Mouse (Mus musculus): ENCODE measurements around the gene Trp53tg5. TPM values are rescaled to one million over a fixed set of nuclear protein-coding genes. Genes with fewer than 3 reads are reported as not detected.

The Trp53tg5 gene
- polyA plus RNA-seq, 1 experiment from 2014 or later = not detected

DNA sequence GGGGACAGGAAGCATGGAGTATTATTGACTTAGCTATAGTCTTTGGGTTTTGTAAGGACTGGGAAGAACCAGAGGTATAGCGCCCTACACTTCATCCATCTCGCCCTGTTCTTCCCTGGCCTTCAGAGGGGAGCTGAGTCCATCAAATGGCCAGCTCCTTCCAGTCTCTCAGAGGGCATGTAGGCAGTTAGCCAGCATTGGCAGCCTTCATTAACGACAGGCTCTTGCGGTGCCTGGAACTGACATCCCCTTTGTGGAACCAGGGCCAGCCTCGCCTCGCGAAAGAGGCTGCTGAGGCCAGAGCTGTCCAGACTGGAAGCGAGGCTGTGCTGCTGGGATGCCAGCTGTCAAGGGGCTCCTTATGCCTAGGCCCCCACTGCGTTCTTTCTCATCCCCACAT, 14.3 kb upstream of the Trp53tg5 start:
- Histone ChIP-seq H3K36me3 (no peaks in the 10 kb centered on the region), H3K4me2 (replicated peaks) (peak overlapping the region; percentile 100; the same call in 1 of the 2 replicates)
- no peak for ATAC-seq

DNA sequence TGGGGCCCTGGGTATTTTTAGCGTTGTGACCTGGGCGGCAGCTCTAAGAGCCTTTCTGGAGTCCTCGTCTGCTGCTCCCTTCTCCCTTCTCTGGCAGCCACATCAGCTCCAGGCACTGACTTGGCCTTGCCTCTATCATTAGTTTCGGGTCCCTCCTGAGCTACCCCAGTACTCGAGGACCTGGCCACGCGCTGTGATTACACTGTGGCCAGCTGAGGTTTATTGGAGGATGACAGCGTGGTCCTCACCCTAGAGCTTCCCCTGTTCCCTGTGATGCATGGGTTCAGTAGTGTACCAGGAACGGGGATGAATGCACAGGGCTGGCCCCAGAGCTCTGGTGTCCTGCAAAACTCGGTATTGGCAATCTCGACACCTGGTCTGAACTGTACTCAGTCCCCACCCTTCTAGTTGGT, 13.6 kb upstream of the Trp53tg5 start:
- Histone ChIP-seq H3K4me2 (replicated peaks) (peak overlapping the region; percentile 100), H3K4me3 (replicated peaks) (peak overlapping the region; percentile 90), H3K36me3 (no peaks in the 10 kb centered on the region), H3K9me3 (no peaks in the 10 kb centered on the region), H3K4me1 (replicated peaks) (peaks cover 15% of the 10 kb centered on the region), H3K9ac (peak overlapping the region; percentile 72), H3K27me3 (replicated peaks) (peaks cover 5% of the 10 kb centered on the region), H3K27ac (no peak overlapping the region)
- WGBS = 6% methylated on average over 11 of the region's 11 CpGs
- ATAC-seq = peak; percentile 32; the same call in 1 of the 2 replicates

More for the DNA sequence above, 14.3 kb upstream of the Trp53tg5 start:
- 78% methylated on average over 9 of the region's 9 CpGs for WGBS
- Histone ChIP-seq H3K9me3 (no peaks in the 10 kb centered on the region), H3K27me3 (replicated peaks) (peaks cover 5% of the 10 kb centered on the region), H3K4me1 (replicated peaks) (peaks cover 15% of the 10 kb centered on the region), H3K4me3 (replicated peaks) (no peak overlapping the region), H3K27ac (no peak overlapping the region), H3K9ac (no peak overlapping the region)

DNA sequence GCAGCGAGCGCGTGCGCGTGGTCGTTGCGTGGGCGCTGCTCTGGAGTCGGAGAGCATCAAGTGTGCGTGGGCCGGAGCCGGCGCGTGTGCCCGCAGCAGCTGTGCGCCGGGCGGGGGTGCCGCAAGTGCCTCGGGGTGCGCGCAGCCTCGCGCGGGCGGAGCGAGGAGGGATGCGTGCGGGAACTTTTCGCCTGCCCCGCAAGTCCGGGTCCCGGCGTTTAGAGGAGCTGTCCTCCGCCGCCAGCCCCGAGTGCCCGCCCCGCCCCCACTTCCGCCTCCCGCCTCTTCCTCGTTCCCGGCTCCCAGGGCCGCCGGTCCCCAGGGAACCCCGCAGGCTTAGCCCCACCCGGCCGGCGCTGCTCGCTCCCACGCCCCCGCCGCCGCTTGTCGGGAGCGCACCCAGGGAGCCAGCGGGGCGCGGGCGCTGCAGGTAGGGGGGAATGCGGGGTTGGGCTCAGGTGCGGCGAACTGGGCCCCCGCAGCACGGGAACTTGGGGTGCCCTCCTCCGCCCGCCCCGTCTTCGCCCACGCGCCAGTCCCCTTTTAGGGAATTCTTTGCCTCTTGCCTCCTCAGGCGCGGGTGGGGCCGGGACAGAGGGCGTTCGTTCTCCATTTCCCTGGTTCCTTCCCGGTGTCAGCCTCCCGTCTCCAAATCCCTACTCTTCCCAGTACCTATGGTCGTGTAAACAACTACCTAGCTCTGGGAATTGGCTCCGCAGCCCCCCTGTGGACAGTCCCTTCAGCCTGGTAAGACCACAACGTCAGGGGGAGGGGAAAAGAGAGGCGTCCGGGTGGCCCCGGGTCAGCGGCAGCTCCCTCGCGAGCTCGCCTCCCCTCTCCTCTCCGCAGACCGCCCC, 13.0 kb upstream of the Trp53tg5 start:
- no peaks in the 10 kb centered on the region for H3K9me3 ChIP-seq
- H3K4me3 ChIP-seq (replicated peaks) = peak overlapping the region; percentile 90
- H3K9ac ChIP-seq = peak overlapping the region; percentile 72
- WGBS = under 1% methylated on average over 87 of the region's 90 CpGs
- H3K36me3 ChIP-seq = no peaks in the 10 kb centered on the region
- peak overlapping the region; percentile 36; the same call in 1 of the 2 replicates for H3K27ac ChIP-seq
- H3K27me3 ChIP-seq (replicated peaks) = peaks cover 5% of the 10 kb centered on the region
- H3K4me1 ChIP-seq (replicated peaks) = peaks cover 15% of the 10 kb centered on the region
- peak overlapping the region; percentile 100 for H3K4me2 ChIP-seq (replicated peaks)
- ATAC-seq = peak; percentile 83

DNA sequence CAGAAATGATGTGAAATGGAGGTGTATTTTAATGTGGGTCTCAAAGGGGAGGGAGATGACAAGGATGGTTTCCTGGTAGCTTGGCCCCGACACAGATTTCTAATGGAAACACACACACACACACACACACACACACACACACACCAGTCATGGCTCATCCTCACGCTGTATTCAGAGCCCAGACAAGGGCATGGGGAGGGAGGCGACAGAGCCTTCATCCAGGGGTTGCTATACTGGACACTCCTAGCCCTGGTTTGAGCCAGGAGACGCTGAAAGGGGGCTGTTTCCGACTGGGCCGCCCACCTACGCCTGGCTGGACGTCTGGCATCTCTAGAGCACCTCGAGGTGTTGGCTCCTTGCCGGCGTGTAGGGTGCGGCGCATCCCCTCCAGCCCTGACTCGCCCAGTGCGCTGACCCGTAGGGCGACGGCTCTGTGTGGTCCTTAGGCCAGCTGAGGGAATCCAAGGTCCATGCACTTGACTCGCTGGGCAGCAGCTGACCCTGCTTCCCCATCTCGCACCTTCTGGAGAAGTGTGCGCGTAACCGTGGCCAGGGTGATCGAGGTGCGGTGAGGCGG, 12.2 kb upstream of the Trp53tg5 start, which contains the start of gene Dbndd2:
Gene Dbndd2, plus strand, starts transcription at position 426 of the 577 bp plus-strand sequence.
- ATAC-seq = peak; percentile 70
- Histone ChIP-seq H3K36me3 (no peaks in the 10 kb centered on the region), H3K9me3 (no peaks in the 10 kb centered on the region), H3K4me1 (replicated peaks) (peaks cover 15% of the 10 kb centered on the region), H3K27me3 (replicated peaks) (peaks cover 5% of the 10 kb centered on the region), H3K4me2 (replicated peaks) (peak within 1 kb of the TSS; percentile 100), H3K4me3 (replicated peaks) (peak within 1 kb of the TSS; percentile 90), H3K27ac (peak within 1 kb of the TSS; percentile 36; the same call in 1 of the 2 replicates), H3K9ac (peak within 1 kb of the TSS; percentile 72)
- WGBS = 1% methylated on average over 26 of the region's 26 CpGs

DNA sequence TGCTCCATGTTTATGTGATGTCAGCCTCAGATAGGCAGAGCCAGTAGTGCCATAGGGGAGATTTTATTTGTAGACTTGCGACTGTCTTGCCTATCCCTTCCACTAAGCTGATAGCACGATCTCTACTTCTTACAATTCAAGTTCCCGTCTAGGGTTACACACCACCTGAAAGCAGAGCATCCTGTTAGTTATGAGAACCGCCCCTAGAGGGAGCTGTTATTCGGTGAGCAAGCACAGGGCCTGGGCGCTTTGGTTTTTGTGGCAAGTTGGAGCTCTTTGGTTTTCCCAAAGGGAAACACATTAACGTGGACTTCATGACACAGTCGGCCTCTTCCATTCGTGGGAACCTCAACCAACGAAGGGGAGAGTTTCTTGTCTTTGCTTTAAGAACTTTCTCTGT, 3.3 kb downstream of the Trp53tg5 start:
- no peaks in the 10 kb centered on the region for H3K4me1 ChIP-seq (replicated peaks)
- H3K27me3 ChIP-seq (replicated peaks) = no peaks in the 10 kb centered on the region
- H3K9ac ChIP-seq = no peak overlapping the region
- H3K4me3 ChIP-seq (replicated peaks) = no peak overlapping the region
- H3K4me2 ChIP-seq (replicated peaks) = no peak overlapping the region
- ATAC-seq = no peak; the same call in 1 of the 2 replicates
- no peak overlapping the region for H3K27ac ChIP-seq
- WGBS = 30% methylated on average over 10 of the region's 10 CpGs
- no peaks in the 10 kb centered on the region for H3K36me3 ChIP-seq
- no peaks in the 10 kb centered on the region for H3K9me3 ChIP-seq

DNA sequence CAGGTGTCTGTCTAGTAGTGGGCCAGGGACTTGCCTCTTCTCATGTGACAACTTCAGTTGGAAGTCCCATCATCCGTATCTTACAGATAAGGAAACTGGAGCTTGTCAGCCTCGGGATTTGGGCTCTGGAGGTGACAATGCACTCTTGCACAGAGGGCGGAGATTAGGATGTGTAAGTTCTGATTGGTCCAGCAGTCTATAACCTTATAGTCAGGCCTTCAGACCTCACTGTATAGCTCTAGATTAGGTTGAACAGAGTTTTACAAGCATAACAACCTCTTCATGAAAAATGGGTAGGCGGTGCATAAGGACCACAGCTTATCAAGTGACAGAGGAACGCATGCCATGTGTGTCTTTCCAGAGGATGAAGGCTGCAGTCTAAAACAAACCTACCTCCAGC, 6.7 kb downstream of the Trp53tg5 start:
- Histone ChIP-seq H3K27me3 (replicated peaks) (no peaks in the 10 kb centered on the region), H3K4me1 (replicated peaks) (peaks cover 3% of the 10 kb centered on the region; the same call in 1 of the 2 replicates), H3K9ac (no peak overlapping the region), H3K9me3 (no peaks in the 10 kb centered on the region), H3K27ac (no peak overlapping the region), H3K4me2 (replicated peaks) (no peak overlapping the region), H3K4me3 (replicated peaks) (no peak overlapping the region), H3K36me3 (peaks cover 9% of the 10 kb centered on the region)
- no peak for ATAC-seq
- 78% methylated on average over 5 of the region's 5 CpGs for WGBS

DNA sequence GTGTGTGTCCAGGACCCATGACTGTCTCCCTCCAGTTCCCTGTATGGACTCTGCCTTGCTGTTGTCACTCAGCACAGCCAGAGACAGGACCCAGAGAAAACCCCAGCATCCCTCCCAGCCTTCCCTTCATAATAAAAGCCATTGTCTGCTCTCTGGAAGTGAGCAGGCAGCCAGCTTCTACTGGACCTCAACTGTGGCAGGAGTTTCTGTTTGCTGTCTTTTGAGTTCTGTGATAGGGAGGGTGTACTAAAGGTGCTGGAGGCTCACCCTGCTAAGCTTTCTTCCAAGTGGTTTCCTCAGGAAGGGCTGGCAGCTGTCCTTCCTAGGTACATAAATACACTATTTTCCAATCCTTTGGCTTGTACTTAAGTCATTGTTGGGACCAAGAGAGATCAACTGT, 8.4 kb downstream of the Trp53tg5 start:
- H3K4me1 ChIP-seq (replicated peaks) = peaks cover 5% of the 10 kb centered on the region; the same call in 1 of the 2 replicates
- peaks cover 9% of the 10 kb centered on the region for H3K36me3 ChIP-seq
- no peaks in the 10 kb centered on the region for H3K9me3 ChIP-seq
- no peak overlapping the region for H3K4me3 ChIP-seq (replicated peaks)
- no peak overlapping the region for H3K4me2 ChIP-seq (replicated peaks)
- H3K9ac ChIP-seq = no peak overlapping the region
- no peak overlapping the region for H3K27ac ChIP-seq
- ATAC-seq = no peak
- no peaks in the 10 kb centered on the region for H3K27me3 ChIP-seq (replicated peaks)

DNA sequence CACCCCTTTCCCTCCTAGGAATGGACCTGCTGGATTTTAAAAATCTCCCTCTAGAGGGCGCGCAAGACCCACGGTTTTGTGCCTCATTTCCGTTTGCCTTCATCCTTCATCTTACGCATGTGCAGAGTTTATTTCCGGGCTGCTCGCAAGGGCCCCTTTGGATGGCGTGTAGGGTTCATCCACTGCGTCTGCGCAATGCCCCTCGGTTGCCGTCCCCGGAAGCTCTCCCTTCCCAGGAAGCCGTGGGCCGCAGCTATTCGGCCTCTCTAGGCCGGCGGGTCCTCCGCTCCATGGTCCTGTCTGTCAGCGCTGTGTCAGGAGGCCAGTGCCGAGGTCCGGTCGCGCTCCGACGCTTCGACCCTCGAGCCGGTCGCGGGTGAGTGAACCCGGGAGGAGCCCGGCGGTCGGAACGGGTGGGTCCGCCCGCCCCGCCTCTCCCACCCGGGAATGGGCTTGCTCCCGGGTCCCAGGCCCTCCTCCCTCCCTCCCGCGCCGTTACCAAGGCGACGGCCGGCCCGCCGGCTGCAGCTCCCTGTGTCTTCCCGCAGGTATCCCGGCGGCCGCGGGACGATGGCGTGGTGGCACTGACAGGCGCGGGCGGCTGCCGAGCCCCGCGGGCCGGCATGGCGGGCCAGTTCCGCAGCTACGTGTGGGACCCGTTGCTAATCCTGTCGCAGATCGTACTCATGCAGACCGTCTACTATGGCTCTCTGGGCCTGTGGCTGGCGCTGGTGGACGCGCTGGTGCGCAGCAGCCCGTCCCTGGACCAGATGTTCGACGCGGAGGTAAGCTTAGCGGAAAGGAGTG, 12.6 kb downstream of the Trp53tg5 start, which contains the start of gene Gm20458:
Gene Gm20458, plus strand, starts transcription at position 223 of the 807 bp plus-strand sequence.
- peak; percentile 95 for ATAC-seq
- peak within 1 kb of the TSS; percentile 65 for H3K4me2 ChIP-seq (replicated peaks)
- peak within 1 kb of the TSS; percentile 59 for H3K27ac ChIP-seq
- H3K4me1 ChIP-seq (replicated peaks) = peaks cover 13% of the 10 kb centered on the region
- peak within 1 kb of the TSS; percentile 88 for H3K4me3 ChIP-seq (replicated peaks)
- H3K36me3 ChIP-seq = peaks cover 9% of the 10 kb centered on the region
- H3K9me3 ChIP-seq = no peaks in the 10 kb centered on the region
- whole genome bisulfite sequencing = under 1% methylated on average over 79 of the region's 79 CpGs
- H3K27me3 ChIP-seq (replicated peaks) = no peaks in the 10 kb centered on the region
- peak within 1 kb of the TSS; percentile 63 for H3K9ac ChIP-seq

DNA sequence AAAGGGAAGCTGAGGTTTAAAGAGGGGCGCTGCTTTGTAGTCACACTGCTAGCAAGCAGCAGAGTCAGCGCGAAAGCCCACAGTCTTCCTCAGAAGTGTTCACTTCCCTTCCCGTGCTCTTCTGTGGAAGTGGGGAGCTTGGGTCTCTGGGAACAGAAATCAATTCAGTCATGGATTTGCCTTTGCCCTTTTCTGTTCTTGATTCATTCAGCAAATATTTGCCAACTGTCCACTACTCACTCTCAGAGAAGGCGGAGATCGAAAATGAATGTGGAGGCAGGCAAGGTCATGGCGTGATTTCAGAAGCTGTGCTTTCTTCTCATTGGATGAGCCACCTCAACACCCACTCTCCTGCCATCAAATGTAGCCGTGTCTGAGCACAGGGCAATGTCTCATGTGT, 15.0 kb downstream of the Trp53tg5 start:
- peak overlapping the region; percentile 42 for H3K27ac ChIP-seq
- WGBS = 67% methylated on average over 8 of the region's 8 CpGs
- no peak overlapping the region for H3K9ac ChIP-seq
- H3K4me1 ChIP-seq (replicated peaks) = peaks cover 27% of the 10 kb centered on the region
- no peak overlapping the region for H3K4me3 ChIP-seq (replicated peaks)
- no peaks in the 10 kb centered on the region for H3K9me3 ChIP-seq
- H3K36me3 ChIP-seq = peaks cover 4% of the 10 kb centered on the region; the same call in 1 of the 2 replicates
- 0 out of 2 replicates have a peak overlapping the region, but pooled peaks have one; percentile 2 for H3K4me2 ChIP-seq (replicated peaks)
- ATAC-seq = no peak; the same call in 1 of the 2 replicates
- no peaks in the 10 kb centered on the region for H3K27me3 ChIP-seq (replicated peaks)

DNA sequence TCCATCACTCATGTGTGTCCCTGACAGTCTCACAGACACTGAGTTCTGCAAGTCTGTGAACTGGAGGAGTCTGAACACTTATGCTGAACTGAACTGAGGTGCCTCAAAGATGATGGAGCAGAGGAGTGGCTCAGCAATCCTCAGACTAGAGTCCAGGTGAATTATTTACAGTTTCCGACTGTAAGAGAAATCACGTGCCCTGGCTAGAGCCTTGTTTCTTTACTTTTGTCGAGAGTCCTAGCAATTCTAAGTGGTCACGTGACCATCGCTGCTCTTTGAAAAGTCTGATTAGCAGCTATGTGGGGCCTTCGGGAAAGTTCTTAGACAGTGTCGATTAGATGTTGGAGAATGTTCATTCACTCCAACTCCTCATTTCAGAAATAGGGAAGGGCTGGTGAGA, 15.6 kb downstream of the Trp53tg5 start:
- ATAC-seq = peak; percentile 69
- Histone ChIP-seq H3K27me3 (replicated peaks) (no peaks in the 10 kb centered on the region), H3K27ac (peak overlapping the region; percentile 77), H3K4me2 (replicated peaks) (peak overlapping the region; percentile 39), H3K36me3 (no peaks in the 10 kb centered on the region), H3K4me3 (replicated peaks) (no peak overlapping the region), H3K9ac (no peak overlapping the region), H3K4me1 (replicated peaks) (peaks cover 27% of the 10 kb centered on the region), H3K9me3 (no peaks in the 10 kb centered on the region)
- 41% methylated on average over 7 of the region's 7 CpGs for WGBS

DNA sequence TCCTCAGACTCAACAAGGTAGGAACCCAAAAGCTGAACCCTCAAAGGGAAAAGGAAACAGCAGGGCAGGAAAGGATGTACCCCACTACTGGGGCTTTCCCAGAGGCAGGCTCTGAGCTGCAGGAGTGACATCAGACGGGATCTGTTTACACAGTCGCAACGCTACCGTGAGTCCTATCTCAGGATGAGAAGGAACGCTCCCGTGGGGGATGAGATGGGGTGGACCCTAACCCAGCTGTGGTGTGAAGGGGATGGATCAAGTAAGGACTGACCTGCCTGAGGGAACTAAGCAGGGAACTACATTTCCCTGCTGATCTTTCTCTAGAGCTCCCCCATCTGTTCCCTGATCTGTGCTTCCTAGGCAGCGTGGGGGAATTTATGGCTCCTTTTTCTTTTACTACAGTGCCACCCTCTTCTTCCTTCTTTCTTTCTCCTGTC, 16.6 kb downstream of the Trp53tg5 start, which contains the start of gene Sys1:
Gene Sys1, plus strand, starts transcription at position 101 of the 437 bp plus-strand sequence.
- Histone ChIP-seq H3K27ac (peak within 1 kb of the TSS; percentile 77), H3K9ac (peak within 1 kb of the TSS; percentile 29; the same call in 1 of the 2 replicates), H3K36me3 (no peaks in the 10 kb centered on the region), H3K9me3 (no peaks in the 10 kb centered on the region), H3K27me3 (replicated peaks) (no peaks in the 10 kb centered on the region), H3K4me1 (replicated peaks) (peaks cover 31% of the 10 kb centered on the region), H3K4me3 (replicated peaks) (peak within 1 kb of the TSS; percentile 7), H3K4me2 (replicated peaks) (peak within 1 kb of the TSS; percentile 48)
- 1% methylated on average over 7 of the region's 7 CpGs for WGBS
- ATAC-seq = no peak
